Mouse (Mus musculus): ENCODE measurements around the gene Apba1. TPM values are rescaled to one million over a fixed set of nuclear protein-coding genes. Genes with fewer than 3 reads are reported as not detected.

Apba1 gene
- polyA plus RNA-seq, 1 experiment from 2014 or later, result 0.75 TPM

DNA sequence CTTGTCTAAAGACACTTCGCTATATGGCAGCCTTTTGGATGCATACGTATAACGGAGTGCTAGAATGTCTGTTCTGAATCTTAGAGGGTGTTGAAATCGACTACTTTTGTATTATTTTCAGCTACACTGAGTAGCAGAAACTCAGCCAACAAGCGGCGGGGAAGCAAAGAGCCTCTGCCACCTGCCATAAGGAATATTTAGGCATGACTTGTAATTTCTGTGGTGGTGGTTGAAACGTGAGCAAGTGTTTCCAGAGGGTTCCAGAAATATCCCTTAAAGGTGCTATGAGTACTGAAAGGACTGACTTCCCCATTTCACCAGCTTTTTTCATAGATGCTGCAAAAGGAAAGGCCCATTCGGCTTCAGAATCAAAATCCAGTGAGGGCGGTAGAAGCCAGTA lies 107.4 kb downstream of the Apba1 start:
- Histone ChIP-seq H3K9me3 (ENCODE audit: control insufficient read depth, low read depth, low read length) (no peaks in the 10 kb centered on the region), H3K9ac (replicated peaks; ENCODE audit: low read depth, low read length) (no peak overlapping the region), H3K27ac (ENCODE audit: low read length) (no peak overlapping the region), H3K4me1 (ENCODE audit: control insufficient read depth, insufficient read depth, low read length) (no peaks in the 10 kb centered on the region), H3K4me3 (ENCODE audit: low read depth, low read length) (no peak overlapping the region), H3K4me2 (replicated peaks; ENCODE audit: low read depth, low read length) (no peak overlapping the region), H3K27me3 (ENCODE audit: control insufficient read depth, insufficient read depth, low read length) (no peaks in the 10 kb centered on the region), H3K36me3 (ENCODE audit: control insufficient read depth, insufficient read depth, low read length) (no peaks in the 10 kb centered on the region)
- 94% methylated on average over 9 of the region's 9 CpGs for WGBS
- ATAC-seq (ENCODE audit: insufficient number of reproducible peaks, insufficient read depth, low FRiP score, low read depth), result no peak

DNA sequence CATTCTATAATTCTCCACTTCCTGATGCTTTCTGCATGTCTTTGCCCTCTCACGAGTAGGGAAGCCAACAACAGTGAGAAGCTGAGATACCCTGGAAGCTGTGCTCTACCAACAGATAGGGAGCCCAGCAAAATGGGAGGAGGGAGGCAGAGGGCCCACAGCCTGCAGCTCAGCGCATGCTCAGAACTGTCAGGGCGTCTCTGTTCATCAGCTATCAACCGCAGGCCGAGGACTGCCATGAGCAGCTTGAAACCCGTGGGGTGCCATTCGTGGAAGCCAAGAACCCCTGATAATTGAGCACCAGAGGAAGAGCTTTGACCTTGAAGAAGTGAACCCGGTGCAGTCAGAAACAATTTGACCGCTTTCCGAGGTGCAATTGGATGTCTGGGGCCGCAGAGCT lies 108.4 kb downstream of the Apba1 start:
- 83% methylated on average over 11 of the region's 11 CpGs for WGBS
- Histone ChIP-seq H3K27ac (ENCODE audit: low read length) (no peak overlapping the region), H3K9ac (replicated peaks; ENCODE audit: low read depth, low read length) (no peak overlapping the region), H3K4me3 (ENCODE audit: low read depth, low read length) (no peak overlapping the region), H3K9me3 (ENCODE audit: control insufficient read depth, low read depth, low read length) (no peaks in the 10 kb centered on the region), H3K27me3 (ENCODE audit: control insufficient read depth, insufficient read depth, low read length) (no peaks in the 10 kb centered on the region), H3K4me2 (replicated peaks; ENCODE audit: low read depth, low read length) (no peak overlapping the region), H3K36me3 (ENCODE audit: control insufficient read depth, insufficient read depth, low read length) (no peaks in the 10 kb centered on the region), H3K4me1 (ENCODE audit: control insufficient read depth, insufficient read depth, low read length) (no peaks in the 10 kb centered on the region)
- no peak for ATAC-seq (ENCODE audit: insufficient number of reproducible peaks, insufficient read depth, low FRiP score, low read depth)

DNA sequence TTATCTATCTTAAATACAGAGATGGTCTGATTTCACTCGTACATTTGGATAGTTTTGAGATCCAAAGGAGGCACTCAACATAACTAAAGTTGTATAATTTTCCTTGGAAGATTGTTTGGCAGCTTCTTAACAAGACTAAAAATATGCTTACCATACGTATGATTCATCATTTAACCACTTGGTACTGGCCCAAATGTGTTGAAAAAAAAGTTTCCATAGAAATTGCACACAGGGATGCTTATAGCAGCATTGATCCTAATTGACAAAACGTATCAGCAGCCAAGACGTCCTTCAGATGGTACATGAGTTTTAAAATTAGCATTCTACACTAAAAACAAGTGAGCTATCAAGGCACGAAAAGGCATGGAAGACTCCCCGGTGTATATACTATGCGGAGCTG lies 108.9 kb downstream of the Apba1 start:
- H3K4me1 ChIP-seq (ENCODE audit: control insufficient read depth, insufficient read depth, low read length), result no peaks in the 10 kb centered on the region
- H3K36me3 ChIP-seq (ENCODE audit: control insufficient read depth, insufficient read depth, low read length), result no peaks in the 10 kb centered on the region
- no peak overlapping the region for H3K4me2 ChIP-seq (replicated peaks; ENCODE audit: low read depth, low read length)
- no peaks in the 10 kb centered on the region for H3K27me3 ChIP-seq (ENCODE audit: control insufficient read depth, insufficient read depth, low read length)
- no peak overlapping the region for H3K4me3 ChIP-seq (ENCODE audit: low read depth, low read length)
- H3K27ac ChIP-seq (ENCODE audit: low read length), result no peak overlapping the region
- ATAC-seq (ENCODE audit: insufficient number of reproducible peaks, insufficient read depth, low FRiP score, low read depth), result no peak
- no peak overlapping the region for H3K9ac ChIP-seq (replicated peaks; ENCODE audit: low read depth, low read length)
- H3K9me3 ChIP-seq (ENCODE audit: control insufficient read depth, low read depth, low read length), result no peaks in the 10 kb centered on the region
- WGBS, result 81% methylated on average over 7 of the region's 7 CpGs

DNA sequence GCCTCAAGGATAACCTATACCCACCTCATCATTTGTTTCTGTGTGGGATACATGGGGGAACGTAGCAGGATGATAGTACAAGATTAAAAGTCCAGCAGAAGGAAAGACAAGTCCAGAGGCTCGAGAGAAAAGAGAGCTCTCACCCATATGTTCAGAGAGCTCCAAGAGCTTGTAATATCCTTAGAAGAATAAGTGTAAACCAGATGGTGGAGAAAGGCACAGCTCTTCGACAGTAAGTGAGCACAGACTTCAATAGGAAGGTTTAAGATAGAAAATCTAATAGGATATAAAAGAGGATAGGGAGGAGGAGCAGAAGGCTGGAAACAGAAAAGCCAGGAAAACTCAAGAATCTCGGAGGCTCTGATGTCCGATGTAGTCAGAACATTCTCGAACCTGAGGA lies 115.8 kb downstream of the Apba1 start:
- 81% methylated on average over 6 of the region's 6 CpGs for WGBS
- no peak overlapping the region for H3K4me3 ChIP-seq (ENCODE audit: low read depth, low read length)
- H3K9me3 ChIP-seq (ENCODE audit: control insufficient read depth, low read depth, low read length), result no peaks in the 10 kb centered on the region
- H3K36me3 ChIP-seq (ENCODE audit: control insufficient read depth, insufficient read depth, low read length), result no peaks in the 10 kb centered on the region
- no peak for ATAC-seq (ENCODE audit: insufficient number of reproducible peaks, insufficient read depth, low FRiP score, low read depth)
- H3K27ac ChIP-seq (ENCODE audit: low read length), result no peak overlapping the region
- H3K9ac ChIP-seq (replicated peaks; ENCODE audit: low read depth, low read length), result no peak overlapping the region
- H3K4me1 ChIP-seq (ENCODE audit: control insufficient read depth, insufficient read depth, low read length), result no peaks in the 10 kb centered on the region
- no peaks in the 10 kb centered on the region for H3K27me3 ChIP-seq (ENCODE audit: control insufficient read depth, insufficient read depth, low read length)
- H3K4me2 ChIP-seq (replicated peaks; ENCODE audit: low read depth, low read length), result no peak overlapping the region

DNA sequence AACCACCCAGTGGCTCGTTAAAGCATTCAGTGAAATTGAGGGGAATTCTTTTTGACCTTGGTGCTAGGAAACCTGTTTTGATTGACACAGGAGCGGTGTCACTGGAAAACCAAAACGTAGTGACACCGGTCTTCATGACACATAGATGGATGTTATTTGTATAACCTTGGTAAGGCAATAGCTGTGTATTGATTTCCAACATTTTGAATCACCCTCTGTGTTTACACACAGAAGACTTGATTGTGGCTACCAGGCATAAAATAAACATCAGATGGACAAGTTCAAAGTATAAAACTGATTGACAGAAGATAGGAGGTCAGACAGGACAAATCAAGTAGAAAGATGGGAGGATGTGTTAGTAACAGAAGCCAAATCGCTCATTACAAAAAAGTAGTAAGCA lies 117.1 kb downstream of the Apba1 start:
- no peaks in the 10 kb centered on the region for H3K9me3 ChIP-seq (ENCODE audit: control insufficient read depth, low read depth, low read length)
- no peak overlapping the region for H3K4me3 ChIP-seq (ENCODE audit: low read depth, low read length)
- H3K27me3 ChIP-seq (ENCODE audit: control insufficient read depth, insufficient read depth, low read length), result no peaks in the 10 kb centered on the region
- no peak overlapping the region for H3K27ac ChIP-seq (ENCODE audit: low read length)
- WGBS, result 61% methylated on average over 5 of the region's 5 CpGs
- no peak for ATAC-seq (ENCODE audit: insufficient number of reproducible peaks, insufficient read depth, low FRiP score, low read depth)
- H3K4me2 ChIP-seq (replicated peaks; ENCODE audit: low read depth, low read length), result no peak overlapping the region
- H3K9ac ChIP-seq (replicated peaks; ENCODE audit: low read depth, low read length), result no peak overlapping the region
- no peaks in the 10 kb centered on the region for H3K4me1 ChIP-seq (ENCODE audit: control insufficient read depth, insufficient read depth, low read length)
- H3K36me3 ChIP-seq (ENCODE audit: control insufficient read depth, insufficient read depth, low read length), result no peaks in the 10 kb centered on the region

DNA sequence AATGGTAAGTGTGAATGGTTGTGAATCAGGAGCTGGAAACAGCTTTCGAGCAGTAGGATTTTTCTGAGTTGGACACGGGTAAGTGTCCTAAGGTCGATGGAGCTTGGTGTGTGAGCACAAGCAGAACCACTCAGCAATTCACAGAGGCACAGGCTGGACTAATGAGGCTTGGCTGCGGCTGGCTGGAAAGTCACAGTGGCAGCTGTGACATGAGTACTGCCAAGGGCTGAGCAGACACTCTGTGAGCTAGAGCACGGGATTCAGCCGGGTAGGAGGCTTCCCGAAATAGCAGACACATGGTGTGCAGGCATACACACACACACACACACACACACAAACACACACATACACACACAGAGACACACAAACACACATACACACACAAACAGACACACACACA lies 121.2 kb downstream of the Apba1 start:
- H3K27ac ChIP-seq (ENCODE audit: low read length), result no peak overlapping the region
- no peaks in the 10 kb centered on the region for H3K4me1 ChIP-seq (ENCODE audit: control insufficient read depth, insufficient read depth, low read length)
- H3K4me3 ChIP-seq (ENCODE audit: low read depth, low read length), result no peak overlapping the region
- no peaks in the 10 kb centered on the region for H3K36me3 ChIP-seq (ENCODE audit: control insufficient read depth, insufficient read depth, low read length)
- H3K4me2 ChIP-seq (replicated peaks; ENCODE audit: low read depth, low read length), result no peak overlapping the region
- no peak for ATAC-seq (ENCODE audit: insufficient number of reproducible peaks, insufficient read depth, low FRiP score, low read depth)
- H3K9ac ChIP-seq (replicated peaks; ENCODE audit: low read depth, low read length), result no peak overlapping the region
- no peaks in the 10 kb centered on the region for H3K9me3 ChIP-seq (ENCODE audit: control insufficient read depth, low read depth, low read length)
- 78% methylated on average over 7 of the region's 7 CpGs for WGBS
- no peaks in the 10 kb centered on the region for H3K27me3 ChIP-seq (ENCODE audit: control insufficient read depth, insufficient read depth, low read length)

DNA sequence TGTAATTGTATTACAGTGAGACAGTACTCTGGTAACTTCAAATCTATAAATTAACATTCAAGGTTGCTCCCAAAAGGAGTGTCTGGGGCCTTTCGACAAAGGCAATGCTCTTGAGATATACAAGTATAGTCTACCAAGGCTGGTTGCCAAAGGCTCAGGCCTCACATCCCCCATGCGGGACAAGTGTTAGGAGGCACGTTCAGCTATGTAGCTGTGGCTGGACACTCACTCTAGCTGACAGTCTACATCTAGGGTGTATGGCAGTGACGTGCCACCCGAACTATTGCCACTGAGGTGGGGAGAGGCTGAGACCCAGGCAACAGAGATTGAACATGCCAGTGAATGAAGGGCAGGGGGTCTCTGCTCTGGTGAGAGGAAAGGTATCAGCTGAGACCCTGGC lies 127.5 kb downstream of the Apba1 start:
- 84% methylated on average over 5 of the region's 5 CpGs for WGBS
- ATAC-seq (ENCODE audit: insufficient number of reproducible peaks, insufficient read depth, low FRiP score, low read depth), result no peak
- no peak overlapping the region for H3K27ac ChIP-seq (ENCODE audit: low read length)

DNA sequence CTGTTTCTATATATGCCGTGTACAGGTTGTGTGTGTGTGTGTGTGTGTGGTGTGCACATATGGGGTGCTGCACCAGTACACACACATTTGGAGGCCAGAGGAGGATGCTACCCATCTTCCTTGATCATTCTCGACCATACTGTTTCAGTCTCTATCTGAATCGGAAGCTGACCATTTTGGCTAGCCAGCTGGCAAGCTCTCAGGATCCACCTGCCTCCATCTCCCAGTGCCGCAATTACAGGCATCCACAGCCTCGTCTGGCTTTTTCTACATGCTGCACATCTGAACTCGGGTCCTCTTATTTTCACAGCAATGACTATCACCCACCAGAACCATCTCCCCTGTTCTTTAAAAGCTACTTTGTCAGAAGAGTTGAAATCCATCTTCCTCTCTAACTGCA lies 132.7 kb downstream of the Apba1 start:
- no peak overlapping the region for H3K9ac ChIP-seq (replicated peaks; ENCODE audit: low read depth, low read length)
- H3K4me3 ChIP-seq (ENCODE audit: low read depth, low read length), result no peak overlapping the region
- WGBS, result 87% methylated on average over 6 of the region's 6 CpGs
- H3K4me1 ChIP-seq (ENCODE audit: control insufficient read depth, insufficient read depth, low read length), result no peaks in the 10 kb centered on the region
- 0 out of 2 replicates have a peak, but pooled peaks cover 6% of the 10 kb centered on the region for H3K27me3 ChIP-seq (ENCODE audit: control insufficient read depth, insufficient read depth, low read length)
- no peak overlapping the region for H3K4me2 ChIP-seq (replicated peaks; ENCODE audit: low read depth, low read length)
- no peaks in the 10 kb centered on the region for H3K36me3 ChIP-seq (ENCODE audit: control insufficient read depth, insufficient read depth, low read length)
- ATAC-seq (ENCODE audit: insufficient number of reproducible peaks, insufficient read depth, low FRiP score, low read depth), result no peak
- H3K9me3 ChIP-seq (ENCODE audit: control insufficient read depth, low read depth, low read length), result no peaks in the 10 kb centered on the region
- no peak overlapping the region for H3K27ac ChIP-seq (ENCODE audit: low read length)

More for the DNA sequence above, 127.5 kb downstream of the Apba1 start:
- Histone ChIP-seq H3K36me3 (ENCODE audit: control insufficient read depth, insufficient read depth, low read length) (no peaks in the 10 kb centered on the region), H3K9me3 (ENCODE audit: control insufficient read depth, low read depth, low read length) (no peaks in the 10 kb centered on the region), H3K4me3 (ENCODE audit: low read depth, low read length) (no peak overlapping the region), H3K27me3 (ENCODE audit: control insufficient read depth, insufficient read depth, low read length) (no peaks in the 10 kb centered on the region), H3K4me2 (replicated peaks; ENCODE audit: low read depth, low read length) (no peak overlapping the region), H3K4me1 (ENCODE audit: control insufficient read depth, insufficient read depth, low read length) (no peaks in the 10 kb centered on the region), H3K9ac (replicated peaks; ENCODE audit: low read depth, low read length) (no peak overlapping the region)

DNA sequence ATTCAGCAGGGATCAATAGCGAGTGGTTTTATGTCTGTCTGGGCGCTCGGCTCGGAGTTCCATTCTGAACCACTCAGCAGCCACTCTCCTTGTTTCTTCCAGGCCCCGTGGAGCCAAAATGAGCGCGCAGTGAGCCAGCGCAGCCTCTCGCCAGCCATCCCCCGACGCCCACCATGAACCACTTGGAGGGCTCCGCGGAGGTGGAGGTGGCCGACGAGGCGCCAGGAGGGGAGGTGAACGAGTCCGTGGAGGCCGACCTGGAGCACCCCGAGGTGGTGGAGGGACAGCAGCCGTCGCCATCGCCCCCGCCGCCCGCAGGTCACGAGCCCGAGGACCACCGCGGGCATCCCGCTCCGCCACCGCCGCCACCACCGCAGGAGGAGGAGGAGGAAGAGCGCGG lies 133.9 kb downstream of the Apba1 start:
- Histone ChIP-seq H3K27ac (ENCODE audit: low read length) (no peak overlapping the region), H3K9ac (replicated peaks; ENCODE audit: low read depth, low read length) (no peak overlapping the region), H3K4me1 (ENCODE audit: control insufficient read depth, insufficient read depth, low read length) (no peaks in the 10 kb centered on the region), H3K4me2 (replicated peaks; ENCODE audit: low read depth, low read length) (peak overlapping the region; percentile 59), H3K36me3 (ENCODE audit: control insufficient read depth, insufficient read depth, low read length) (no peaks in the 10 kb centered on the region), H3K9me3 (ENCODE audit: control insufficient read depth, low read depth, low read length) (no peaks in the 10 kb centered on the region), H3K4me3 (ENCODE audit: low read depth, low read length) (peak overlapping the region; percentile 41), H3K27me3 (ENCODE audit: control insufficient read depth, insufficient read depth, low read length) (0 out of 2 replicates have a peak, but pooled peaks cover 6% of the 10 kb centered on the region)
- ATAC-seq (ENCODE audit: insufficient number of reproducible peaks, insufficient read depth, low FRiP score, low read depth), result no peak
- WGBS, result 31% methylated on average over 37 of the region's 37 CpGs
